In genomic region chr8:123042158-123042973, GRCm38 (mm10) we compare ENCODE assay signal across 7 mouse cellular contexts. TPM values are rescaled to one million over a fixed set of nuclear protein-coding genes. Genes with fewer than 3 reads are reported as not detected.
DNase-seq lines count a peak whose midpoint lies in the region; ATAC-seq lines count a peak whose summit lies in the region.

Gene Ankrd11 (minus strand): TSS chr8:123042277.

- H3K4me3 ChIP-seq in intestine, embryonic 16.5 days (ENCODE audit: low read length), result peak within 1 kb of the TSS; percentile 98
- H3K4me3 ChIP-seq in midbrain, embryonic 11.5 days (ENCODE audit: low read depth, low read length), result peak within 1 kb of the TSS; percentile 100

- WGBS in intestine, embryonic 16.5 days, result under 1% methylated on average over 74 of the region's 91 CpGs
- under 1% methylated on average over 90 of the region's 91 CpGs for WGBS in midbrain, embryonic 11.5 days

- H3K9ac ChIP-seq in intestine, embryonic 16.5 days (ENCODE audit: low read depth, low read length), result peak within 1 kb of the TSS; percentile 100
- peak within 1 kb of the TSS; percentile 99 for H3K9ac ChIP-seq in midbrain, embryonic 11.5 days (ENCODE audit: low read length)

- H3K9me3 ChIP-seq in intestine, embryonic 16.5 days (ENCODE audit: control insufficient read depth, low read length), result no peaks in the 10 kb centered on the region
- no peaks in the 10 kb centered on the region for H3K9me3 ChIP-seq in midbrain, embryonic 11.5 days (ENCODE audit: control insufficient read depth, low read length)

- intact Hi-C loops in left cerebral cortex, postnatal 36 days (cut with DNase I), result loop anchor here (5.0 kb wide), 1 partner anchor 40 kb away; no protein-coding TSS in a partner anchor

- no peaks in the 10 kb centered on the region for H3K36me3 ChIP-seq in intestine, embryonic 16.5 days (ENCODE audit: control insufficient read depth, insufficient read depth, low read length)
- no peaks in the 10 kb centered on the region for H3K36me3 ChIP-seq in midbrain, embryonic 11.5 days (ENCODE audit: control insufficient read depth, insufficient read depth, low read length)

- peak within 1 kb of the TSS; percentile 79 for H3K4me2 ChIP-seq in intestine, embryonic 16.5 days (ENCODE audit: low read depth, low read length)
- peak within 1 kb of the TSS; percentile 80 for H3K4me2 ChIP-seq in midbrain, embryonic 11.5 days

- ATAC-seq in intestine, embryonic 16.5 days, result peak; percentile 97
- peak; percentile 97 for ATAC-seq in midbrain, embryonic 11.5 days (ENCODE audit: low FRiP score)

- peaks cover 36% of the 10 kb centered on the region for H3K4me1 ChIP-seq in intestine, embryonic 16.5 days (ENCODE audit: control insufficient read depth, insufficient read depth, low read length)
- peaks cover 33% of the 10 kb centered on the region for H3K4me1 ChIP-seq in midbrain, embryonic 11.5 days (ENCODE audit: control insufficient read depth, insufficient read depth, low read length)

- H3K27ac ChIP-seq in intestine, embryonic 16.5 days (ENCODE audit: low read length), result peak within 1 kb of the TSS; percentile 97
- peak within 1 kb of the TSS; percentile 93 for H3K27ac ChIP-seq in midbrain, embryonic 11.5 days (ENCODE audit: low read depth, low read length)

- peak; percentile 100 for DNase-seq in adrenal gland, adult 8-10 months
- DNase-seq in embryo, embryonic 9.5 days (ENCODE audit: extremely low spot score), result peak; percentile 99
- DNase-seq in gastrocnemius, postnatal 4 days (ENCODE audit: low spot score in 2 of 2), result peak; percentile 97 to 99
- DNase-seq in left cerebral cortex, postnatal 36 days (ENCODE audit: low spot score in 2 of 2), result peak; percentile 100
- DNase-seq in midbrain, embryonic 11.5 days (ENCODE audit: low spot score, missing footprints), result peak; percentile 99
- peak; percentile 100 for DNase-seq in skeletal muscle tissue, adult 2 months (ENCODE audit: low read depth, low spot score)

- H3K27me3 ChIP-seq in intestine, embryonic 16.5 days (replicated peaks; ENCODE audit: control insufficient read depth, insufficient read depth, low read length), result no peaks in the 10 kb centered on the region
- no peaks in the 10 kb centered on the region for H3K27me3 ChIP-seq in midbrain, embryonic 11.5 days (ENCODE audit: control insufficient read depth, insufficient read depth, low read length)

RNA-seq across cellular contexts. Expression of gene Ankrd11, which starts in this region (rescaled TPM):
- 100 to 1,000 TPM in 2 of 4 experiments, 10 to 100 TPM in 2; 85.8 to 116 (median 97.7) TPM for total RNA-seq in adrenal gland, adult 8-10 months (2022)
- total RNA-seq in gastrocnemius, postnatal 4 days (2021), result 10 to 100 TPM; 81.1 to 92.9 TPM
- 19.2 and 19.5 TPM in 2 replicates for polyA plus RNA-seq in intestine, embryonic 16.5 days (2015; fragmentation: Nextera tagmentation; extraction: Ambion mirVana)
- total RNA-seq in left cerebral cortex, postnatal 36 days (2021), result 100 to 1,000 TPM; 145 to 177 TPM
- 61.9 and 72.0 TPM in 2 replicates for polyA plus RNA-seq in midbrain, embryonic 11.5 days (2014; fragmentation: Nextera tagmentation; extraction: Ambion mirVana)

Comparison
In these comparisons a context has a peak if more than half of its experiments do, and no peak if none do; other contexts are left out.
1. Peak in every context shown above with its lines: DNase-seq, ATAC-seq, H3K4me3 ChIP-seq and H3K27ac ChIP-seq.